Mouse (Mus musculus) liver, adult 2 months (tissue): ENCODE measurements around the gene Oser1.

Source experiments
- CTCF ChIP-seq: fragments of 200-500 bp; IDR thresholded peaks from 2 replicates; pipeline ENCODE4 v1.5.1; 2011; ENCODE audit warnings: low read depth, low read length, control low read depth
- POLR2A ChIP-seq: fragments of 200-500 bp; IDR thresholded peaks from 2 replicates; pipeline ENCODE4 v1.6.1; 2011; ENCODE audit warnings: low read length, control low read depth; ENCODE audit not compliant: insufficient read depth; ENCODE audit errors: extremely low read depth

GRCm38 (mm10) chr2:163385126-163385525 is 39.4 kb downstream of the Oser1 start:
- no peak for TF ChIP-seq CTCF
- TF ChIP-seq POLR2A: no peak
